Mouse (Mus musculus) WW6 (cell line): Measurements from ENCODE around the gene Ap2a1.

ENCODE experiments used
- DNase-seq: peaks from one replicate; pipeline ENCODE4 v3.0.0-alpha.2; 2013; ENCODE audit warnings: low read depth, low spot score

Ap2a1 gene

GRCm38 (mm10) chr7:44929204-44930151, at the start of gene Ap2a1:
Ap2a1 (minus strand) TSS chr7:44929496.
- DNase-seq = peak; percentile 99

DNA sequence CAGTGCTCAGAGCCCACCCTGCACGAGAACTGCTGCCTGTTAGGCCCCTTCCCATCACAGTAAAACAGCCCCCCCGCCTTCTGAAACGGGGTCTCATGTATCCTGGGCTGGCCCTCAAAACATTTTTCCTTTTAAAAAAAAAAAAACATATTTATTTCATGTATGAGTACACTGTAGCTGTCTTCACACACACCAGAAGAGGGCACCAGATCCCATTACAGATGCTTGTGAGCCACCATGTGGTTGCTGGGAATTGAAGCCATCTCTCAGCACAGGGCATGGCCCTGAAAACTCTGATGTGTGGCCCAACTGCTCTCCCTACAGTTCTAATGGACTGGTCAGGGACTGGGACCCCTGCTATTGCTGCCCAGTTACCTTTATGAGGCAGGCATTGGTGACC, 49.0 kb upstream of the Ap2a1 start:
- DNase-seq = no peak

DNA sequence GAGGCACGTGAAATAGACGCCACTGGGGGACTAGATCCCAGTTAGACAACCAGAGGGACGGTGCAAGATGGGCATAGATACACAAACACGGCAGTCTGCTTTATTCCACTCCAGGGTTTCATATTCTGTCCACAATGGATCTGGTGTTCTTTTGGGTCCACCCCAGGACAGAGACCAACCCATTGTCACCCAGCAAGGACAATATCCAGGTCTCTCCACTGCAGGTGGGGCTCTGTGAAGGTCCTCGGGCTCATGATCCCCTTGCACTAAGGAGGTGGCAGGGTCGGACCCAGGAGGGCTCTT, 45.8 kb upstream of the Ap2a1 start:
- DNase-seq = no peak

- DNase-seq = peak; percentile 75
Observed at GRCm38 (mm10) chr7:44974383-44975116, 45.3 kb upstream of the Ap2a1 start, which contains the start of gene Cpt1c. Cpt1c (minus strand) TSS chr7:44974851.

- DNase-seq = no peak
Observed at GRCm38 (mm10) chr7:44973415-44974130, 44.3 kb upstream of the Ap2a1 start.

DNA sequence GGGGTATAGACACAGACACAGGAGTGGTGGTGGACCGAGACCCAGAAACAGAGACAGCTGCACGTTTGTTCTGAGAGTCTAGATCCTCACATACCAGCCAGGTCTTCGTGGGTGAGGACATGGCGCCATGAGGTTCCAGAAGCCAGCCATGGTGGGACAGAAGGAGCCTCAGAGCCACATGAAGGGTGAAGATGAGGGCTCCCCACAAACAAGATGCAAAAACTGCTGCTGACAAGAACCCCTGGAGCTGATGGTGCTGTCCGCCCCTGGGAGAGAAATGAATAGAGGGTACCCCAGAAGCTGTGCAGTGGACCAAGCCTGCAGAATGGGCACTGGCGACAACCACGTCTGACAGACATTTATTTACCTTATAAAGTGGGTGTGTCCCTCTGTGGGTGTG, 41.8 kb upstream of the Ap2a1 start:
- no peak for DNase-seq

GRCm38 (mm10) chr7:44970231-44970691, 41.0 kb upstream of the Ap2a1 start:
- DNase-seq = peak; percentile 83

GRCm38 (mm10) chr7:44966638-44967037, 37.3 kb upstream of the Ap2a1 start:
- DNase-seq = no peak

GRCm38 (mm10) chr7:44965975-44966374, 36.7 kb upstream of the Ap2a1 start:
- DNase-seq = no peak

DNA sequence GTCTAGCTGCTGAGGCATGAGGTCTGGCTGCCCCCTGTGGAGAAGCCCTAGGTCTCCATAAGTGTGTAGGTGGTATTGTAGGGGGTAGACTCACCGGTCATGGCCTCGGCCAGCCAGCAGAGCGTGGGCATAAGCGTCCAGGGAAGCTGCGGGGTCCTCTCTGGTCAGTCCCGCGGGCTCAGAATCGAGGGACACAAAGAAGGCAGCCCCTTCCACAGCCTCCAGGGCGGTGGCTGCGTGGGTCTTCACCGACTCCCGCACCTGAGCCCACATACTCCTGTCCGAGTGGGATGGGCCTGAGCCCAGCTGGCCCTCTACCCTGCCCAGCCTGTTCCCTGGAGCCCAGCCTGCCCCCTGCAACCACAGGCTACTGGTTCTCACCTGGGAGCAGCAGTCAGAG, 35.7 kb upstream of the Ap2a1 start:
- DNase-seq = no peak

DNA sequence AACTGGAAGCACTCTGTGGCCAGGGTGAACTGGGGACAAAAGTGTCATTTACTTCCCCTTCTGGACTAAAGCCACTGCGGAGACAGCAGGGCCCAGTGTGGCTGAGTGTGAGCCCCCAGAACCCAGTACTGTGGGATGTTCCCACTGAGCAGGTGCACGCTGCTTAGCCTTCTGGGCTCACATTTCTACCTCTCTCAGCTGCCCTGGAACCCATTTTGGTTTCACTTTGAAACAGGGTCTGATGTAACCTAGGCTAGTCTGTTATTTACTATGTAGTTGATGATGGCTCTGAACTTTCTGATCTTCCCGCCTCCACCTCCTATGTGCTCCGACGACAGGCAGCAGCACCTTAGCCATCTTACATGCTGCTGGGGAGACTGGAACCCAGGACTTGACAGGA, 33.5 kb upstream of the Ap2a1 start:
- no peak for DNase-seq

DNA sequence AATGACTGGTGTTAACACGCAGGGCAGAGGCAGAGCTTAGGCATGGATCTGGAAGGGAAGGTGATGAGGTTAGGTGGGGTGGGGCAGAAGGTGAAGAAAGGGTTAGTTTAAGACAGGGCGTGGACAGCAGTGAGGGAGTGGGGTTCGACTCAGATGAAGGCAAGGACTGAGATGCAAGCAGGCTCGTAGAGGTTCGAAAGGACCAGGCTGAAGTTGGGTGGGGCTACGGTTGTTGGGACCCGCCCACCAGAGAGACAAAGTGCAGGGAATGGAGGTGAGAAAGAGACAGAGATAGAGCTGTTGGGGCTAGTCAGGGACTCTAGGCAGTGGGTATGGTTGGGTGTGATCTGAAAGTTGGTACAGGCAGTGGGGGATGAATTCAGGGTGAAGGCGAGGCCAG, 33.0 kb upstream of the Ap2a1 start:
- DNase-seq = no peak

- DNase-seq = no peak
Observed at GRCm38 (mm10) chr7:44960512-44960910, 31.2 kb upstream of the Ap2a1 start.

GRCm38 (mm10) chr7:44959874-44960511, 30.7 kb upstream of the Ap2a1 start:
- no peak for DNase-seq

GRCm38 (mm10) chr7:44959281-44959680, 30.0 kb upstream of the Ap2a1 start:
- no peak for DNase-seq

- DNase-seq = no peak
Observed at GRCm38 (mm10) chr7:44958208-44958607, 28.9 kb upstream of the Ap2a1 start.

GRCm38 (mm10) chr7:44957183-44957835, 28.0 kb upstream of the Ap2a1 start:
- no peak for DNase-seq

DNA sequence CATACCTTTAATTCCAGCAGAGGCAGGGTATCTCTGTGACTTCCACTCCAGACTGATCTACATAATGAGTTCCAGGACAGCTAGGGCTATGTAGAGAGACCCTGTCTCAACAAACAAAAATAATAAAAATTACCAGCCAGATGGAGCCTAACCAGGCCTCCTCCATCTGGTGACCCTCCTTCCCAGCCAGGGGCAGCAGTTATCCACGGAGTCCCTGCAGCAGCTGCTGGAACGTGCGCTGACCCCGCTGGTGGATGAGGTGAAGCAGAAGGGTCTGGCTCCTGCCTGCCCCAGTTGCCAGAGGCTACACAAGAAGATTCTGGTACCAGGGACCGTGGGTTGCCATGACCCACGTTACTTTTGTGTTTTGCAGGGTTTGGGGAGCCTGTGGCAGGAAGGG, 27.0 kb upstream of the Ap2a1 start:
- no peak for DNase-seq

DNA sequence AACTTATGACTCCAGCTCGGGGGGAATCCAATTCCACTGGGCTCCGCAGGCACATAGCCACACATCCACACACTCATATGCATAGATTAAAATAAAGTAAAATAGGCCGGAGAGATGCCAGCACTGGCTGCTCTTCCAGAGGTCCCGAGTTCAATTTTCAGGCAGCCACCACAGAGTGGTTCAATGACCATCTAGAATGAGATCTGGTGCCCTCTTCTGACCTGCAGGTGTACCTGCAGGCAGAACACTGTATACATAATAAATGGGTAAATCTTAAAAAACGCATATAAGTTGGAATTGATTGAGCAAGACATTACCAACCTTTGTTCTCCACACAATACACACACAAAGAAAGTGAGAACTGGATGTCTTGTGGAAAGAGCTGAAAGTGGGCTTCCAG, 26.3 kb upstream of the Ap2a1 start:
- no peak for DNase-seq

DNA sequence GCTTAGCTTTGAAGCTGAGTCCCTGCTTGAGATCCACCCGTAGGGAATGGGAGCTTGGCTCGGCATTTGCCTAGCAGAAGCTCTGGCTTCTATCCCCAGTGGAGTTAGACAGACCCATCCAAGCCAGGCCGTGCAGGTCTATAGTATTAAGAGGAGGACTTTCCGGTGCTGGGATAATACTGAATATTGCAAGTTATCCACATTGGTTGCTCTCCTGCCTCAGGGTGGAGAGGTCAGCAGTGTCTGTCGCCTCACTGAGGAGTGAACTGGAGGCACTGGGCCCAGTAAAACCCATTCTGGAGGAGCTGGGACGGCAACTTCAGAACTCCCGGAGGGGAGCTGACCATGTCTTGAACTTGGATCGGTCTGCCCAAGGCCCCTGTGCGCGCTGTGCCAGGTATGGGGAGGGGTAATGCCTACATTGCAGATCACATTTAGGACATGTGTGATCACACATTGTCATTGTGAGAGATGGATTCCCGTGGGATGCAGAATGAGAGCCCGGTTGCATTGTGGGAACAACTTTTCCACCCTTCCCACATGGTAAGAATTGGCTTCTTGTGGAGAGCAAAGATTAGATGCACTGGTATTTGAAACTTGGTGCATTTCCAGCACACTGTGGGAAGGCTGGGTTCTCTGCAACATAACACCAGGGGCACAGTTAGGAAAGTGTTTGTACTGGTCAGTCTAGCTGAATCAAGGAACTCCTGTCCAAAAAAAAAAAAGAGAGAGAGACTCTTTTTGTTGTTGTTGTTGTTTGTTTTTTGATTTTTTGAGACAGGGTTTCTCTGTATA, 25.0 kb upstream of the Ap2a1 start:
- DNase-seq = no peak
